Mouse (Mus musculus) CH12.LX (cell line): ENCODE measurements at regions not wholly inside any gene's neighbourhood (a gene's known extent, or its start where the extent isn't known, plus 50 kb on each side); places are given as distances from the start of the nearest gene placed in this dataset.

Experiments used
- DNase-seq: peaks from one replicate; pipeline ENCODE4 v3.0.0-alpha.2; 2013; ENCODE audit errors: extremely low read depth
- H3K27ac ChIP-seq: 2 replicates; pipeline ENCODE4 v1.5.1; 2012; ENCODE audit warnings: low read depth, mild to moderate bottlenecking, control low read depth, moderate library complexity; ENCODE audit not compliant: insufficient read depth
- H3K27me3 ChIP-seq: replicated peaks from 2 replicates; pipeline ENCODE3; 2012; ENCODE audit warnings: inconsistent platforms
- H3K36me3 ChIP-seq, 2 experiments: replicated peaks in 1 of 2; 2 replicates each; pipeline versions ENCODE3 to v1.6.1; 2012; ENCODE audit warnings: inconsistent platforms in 1 of 2, low read length in 1 of 2, mild to moderate bottlenecking in 1 of 2, mixed read lengths in 1 of 2, moderate library complexity in 1 of 2; ENCODE audit not compliant: control insufficient read depth in 1 of 2, insufficient read depth in 1 of 2
- H3K4me1 ChIP-seq, 2 experiments: 2 replicates each; pipeline ENCODE4 v1.6.1; 2012; ENCODE audit warnings: inconsistent platforms in 1 of 2, moderate library complexity in 1 of 2; ENCODE audit not compliant: insufficient read depth in 2 of 2, control insufficient read depth in 1 of 2
- H3K4me2 ChIP-seq: 2 replicates; pipeline ENCODE4 v1.6.1; 2012; ENCODE audit warnings: low read depth, mild to moderate bottlenecking, control low read depth; ENCODE audit not compliant: poor library complexity, insufficient read depth, severe bottlenecking
- H3K4me3 ChIP-seq, 3 experiments: fragments of 150-350 bp in 1 of 3; sonication (generic) in 1 of 3; replicated peaks in 1 of 3; 2 replicates each; pipeline versions ENCODE3 to v1.5.1; 2011 to 2012; ENCODE audit warnings: low read depth in 2 of 3, low read length in 2 of 3, mild to moderate bottlenecking in 2 of 3, moderate library complexity in 2 of 3, control low read depth in 1 of 3, improper control_type of control experiment in 1 of 3, inconsistent platforms in 1 of 3, mixed read lengths in 1 of 3; ENCODE audit not compliant: poor library complexity in 1 of 3
- H3K79me2 ChIP-seq: replicated peaks from 2 replicates; pipeline ENCODE4 v1.6.1; 2012; ENCODE audit warnings: mild to moderate bottlenecking, moderate library complexity; ENCODE audit not compliant: control insufficient read depth, poor library complexity, insufficient read depth, severe bottlenecking; ENCODE audit errors: extremely low read depth
- H3K9ac ChIP-seq: 2 replicates; pipeline ENCODE4 v1.6.1; 2012; ENCODE audit warnings: low read depth, mild to moderate bottlenecking, control low read depth, moderate library complexity; ENCODE audit not compliant: insufficient read depth
- H3K9me3 ChIP-seq: replicated peaks from 2 replicates; pipeline ENCODE3; 2012; ENCODE audit warnings: low read length, inconsistent platforms, mixed read lengths
- BHLHE40 ChIP-seq: IDR thresholded peaks from 2 replicates; pipeline ENCODE4 v1.6.1; 2011; ENCODE audit warnings: mild to moderate bottlenecking, low read depth, low read length, improper control_type of control experiment
- CHD1 ChIP-seq: IDR thresholded peaks from 2 replicates; pipeline ENCODE4 v1.6.1; 2012; ENCODE audit warnings: low read depth, low read length, improper control_type of control experiment, inconsistent platforms
- CHD2 ChIP-seq: IDR thresholded peaks from 2 replicates; pipeline ENCODE4 v1.6.1; 2011; ENCODE audit warnings: low read length, improper control_type of control experiment
- CTCF ChIP-seq, 2 experiments: IDR thresholded peaks in 1 of 2; conservative IDR thresholded peaks in 1 of 2; 2 replicates each; pipeline ENCODE4 v1.5.1; 2011 to 2012; ENCODE audit warnings: low read depth in 2 of 2, low read length in 2 of 2, improper control_type of control experiment in 1 of 2, inconsistent platforms in 1 of 2, mild to moderate bottlenecking in 1 of 2, moderate library complexity in 1 of 2
- E2F4 ChIP-seq: IDR thresholded peaks from 2 replicates; pipeline ENCODE4 v1.6.1; 2011; ENCODE audit warnings: low read depth, low read length, improper control_type of control experiment; ENCODE audit not compliant: insufficient replicate concordance
- EP300 ChIP-seq: IDR thresholded peaks from 2 replicates; pipeline ENCODE4 v1.6.1; 2011; ENCODE audit warnings: low read length, improper control_type of control experiment
- ETS1 ChIP-seq: conservative IDR thresholded peaks from 2 replicates; pipeline ENCODE4 v1.6.1; 2012; ENCODE audit warnings: low read depth, mild to moderate bottlenecking, inconsistent platforms, low read length, improper control_type of control experiment, moderate library complexity
- GABPA ChIP-seq: IDR thresholded peaks from 2 replicates; pipeline ENCODE4 v1.6.1; 2012; ENCODE audit warnings: low read depth, low read length, improper control_type of control experiment, inconsistent platforms; ENCODE audit not compliant: insufficient replicate concordance
- HCFC1 ChIP-seq: IDR thresholded peaks from 2 replicates; pipeline ENCODE4 v1.6.1; 2012; ENCODE audit warnings: low read depth, mild to moderate bottlenecking, inconsistent platforms, low read length, improper control_type of control experiment
- IRF4 ChIP-seq: IDR thresholded peaks from 2 replicates; pipeline ENCODE4 v1.6.1; 2014; ENCODE audit warnings: low read depth, mild to moderate bottlenecking, inconsistent platforms, low read length, improper control_type of control experiment
- JUN ChIP-seq: IDR thresholded peaks from 2 replicates; pipeline ENCODE4 v1.6.1; 2011; ENCODE audit warnings: low read depth, mild to moderate bottlenecking, low read length, improper control_type of control experiment, moderate library complexity; ENCODE audit not compliant: insufficient read depth
- JUND ChIP-seq: conservative IDR thresholded peaks from 2 replicates; pipeline ENCODE4 v1.6.1; 2011; ENCODE audit warnings: low read depth, low read length, improper control_type of control experiment
- KAT2A ChIP-seq: IDR thresholded peaks from 2 replicates; pipeline ENCODE4 v1.6.1; 2012; ENCODE audit warnings: low read length, improper control_type of control experiment, inconsistent platforms; ENCODE audit not compliant: insufficient replicate concordance
- MAFK ChIP-seq: IDR thresholded peaks from 2 replicates; pipeline ENCODE4 v1.6.1; 2011; ENCODE audit warnings: low read length, improper control_type of control experiment; ENCODE audit not compliant: insufficient replicate concordance
- MAX ChIP-seq: IDR thresholded peaks from 2 replicates; pipeline ENCODE4 v1.6.1; 2011; ENCODE audit warnings: low read length, improper control_type of control experiment
- MAZ ChIP-seq: IDR thresholded peaks from 2 replicates; pipeline ENCODE4 v1.6.1; 2012; ENCODE audit warnings: low read depth, mild to moderate bottlenecking, inconsistent platforms, low read length, improper control_type of control experiment, moderate library complexity
- MEF2A ChIP-seq: IDR thresholded peaks from 2 replicates; pipeline ENCODE4 v1.6.1; 2014; ENCODE audit warnings: low read depth, mild to moderate bottlenecking, inconsistent platforms, low read length, improper control_type of control experiment, borderline replicate concordance
- MXI1 ChIP-seq: IDR thresholded peaks from 2 replicates; pipeline ENCODE4 v1.6.1; 2011; ENCODE audit warnings: mild to moderate bottlenecking, low read depth, low read length, improper control_type of control experiment
- NELFE ChIP-seq: IDR thresholded peaks from 2 replicates; pipeline ENCODE4 v1.6.1; 2011; ENCODE audit warnings: low read depth, low read length, improper control_type of control experiment
- NRF1 ChIP-seq: IDR thresholded peaks from 2 replicates; pipeline ENCODE4 v1.6.1; 2014; ENCODE audit warnings: low read depth, mild to moderate bottlenecking, inconsistent platforms, low read length, improper control_type of control experiment, moderate library complexity
- POLR2AphosphoS2 ChIP-seq: IDR thresholded peaks from 2 replicates; pipeline ENCODE4 v1.6.1; 2011; ENCODE audit warnings: low read depth, low read length, improper control_type of control experiment
- RAD21 ChIP-seq: IDR thresholded peaks from 2 replicates; pipeline ENCODE4 v1.6.1; 2011; ENCODE audit warnings: low read depth, mild to moderate bottlenecking, low read length, improper control_type of control experiment, moderate library complexity
- RCOR1 ChIP-seq: conservative IDR thresholded peaks from 2 replicates; pipeline ENCODE4 v1.6.1; 2012; ENCODE audit warnings: low read depth, mild to moderate bottlenecking, inconsistent platforms, low read length, improper control_type of control experiment
- SMC3 ChIP-seq: IDR thresholded peaks from 2 replicates; pipeline ENCODE4 v1.6.1; 2011; ENCODE audit warnings: low read depth, low read length, improper control_type of control experiment
- TCF12 ChIP-seq: IDR thresholded peaks from 2 replicates; pipeline ENCODE4 v1.6.1; 2014; ENCODE audit warnings: low read depth, mild to moderate bottlenecking, inconsistent platforms, low read length, improper control_type of control experiment
- UBTF ChIP-seq: IDR thresholded peaks from 2 replicates; pipeline ENCODE4 v1.6.1; 2012; ENCODE audit warnings: low read depth, mild to moderate bottlenecking, inconsistent platforms, low read length, improper control_type of control experiment, moderate library complexity
- USF1 ChIP-seq: IDR thresholded peaks from 2 replicates; pipeline ENCODE4 v1.6.1; 2014; ENCODE audit warnings: low read depth, mild to moderate bottlenecking, inconsistent platforms, low read length, improper control_type of control experiment
- USF2 ChIP-seq: conservative IDR thresholded peaks from 2 replicates; pipeline ENCODE4 v1.6.1; 2011; ENCODE audit warnings: low read depth, low read length, improper control_type of control experiment
- ZC3H11A ChIP-seq: IDR thresholded peaks from 2 replicates; pipeline ENCODE4 v1.6.1; 2012; ENCODE audit warnings: low read depth, mild to moderate bottlenecking, inconsistent platforms, low read length, improper control_type of control experiment
- ZKSCAN1 ChIP-seq: IDR thresholded peaks from 2 replicates; pipeline ENCODE4 v1.6.1; 2012; ENCODE audit warnings: low read depth, inconsistent platforms, low read length, improper control_type of control experiment, borderline replicate concordance
- ZMIZ1 ChIP-seq: IDR thresholded peaks from 2 replicates; pipeline ENCODE4 v1.6.1; 2012; ENCODE audit warnings: low read depth, mild to moderate bottlenecking, inconsistent platforms, low read length, improper control_type of control experiment
- ZNF384 ChIP-seq: IDR thresholded peaks from 2 replicates; pipeline ENCODE4 v1.6.1; 2012; ENCODE audit warnings: low read depth, low read length, improper control_type of control experiment, inconsistent platforms
- dilution Hi-C: fragments of 300-500 bp; cut with MboI; formaldehyde crosslinking; loops from 2 replicates; pipeline ENCODE4 v1.14.3; 2020; ENCODE audit warnings: low sequenced_read_pairs; ENCODE audit not compliant: extremely low pct_unique_long_range_greater_than_20kb, extremely low pct_ligation_motif_present
- in situ Hi-C: fragments of 300-500 bp; cut with MboI; formaldehyde crosslinking; loops from 3 replicates; pipeline ENCODE4 v1.14.3; 2019; ENCODE audit warnings: low sequenced_read_pairs, low pct_ligation_motif_present, low pct_unique_long_range_greater_than_20kb, mixed read lengths

DNA sequence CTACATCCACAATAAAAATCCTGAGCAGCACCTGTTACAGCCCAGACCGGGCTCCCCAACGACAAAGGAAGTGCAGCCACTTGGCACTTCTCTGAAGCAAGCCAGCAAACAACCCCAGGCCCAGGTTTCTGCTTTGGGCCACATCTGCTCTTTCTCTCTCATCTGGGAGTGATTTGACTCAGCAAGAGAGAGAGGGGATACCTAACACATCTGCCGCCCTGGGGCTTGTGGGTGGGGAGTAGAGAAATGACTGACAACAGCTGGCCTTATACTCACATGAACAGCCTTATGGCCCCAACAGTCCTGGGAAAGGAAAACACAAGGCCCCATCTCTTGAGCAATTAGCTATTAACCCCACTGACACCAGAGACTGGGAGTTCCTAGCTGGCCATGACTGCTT, 560.2 kb upstream of the Gm10131 start (continued):
- TF ChIP-seq BHLHE40 (peak; percentile 96), CHD1 (no peak), CHD2 (peak; percentile 88), ZKSCAN1 (no peak), MXI1 (peak; percentile 64), JUN (peak; percentile 96), EP300 (peak; percentile 99), JUND (peak; percentile 98), ZC3H11A (no peak), MAX (peak; percentile 65; the same call in 1 of the 2 replicates), HCFC1 (no peak), ZNF384 (0 out of 2 replicates have a peak, but pooled peaks have one; percentile 19), ETS1 (peak; percentile 100), IRF4 (peak; percentile 100), MAZ (peak; percentile 93), ZMIZ1 (peak; percentile 44; the same call in 1 of the 2 replicates), E2F4 (no peak; the same call in 1 of the 2 replicates), MAFK (peak; percentile 72; the same call in 1 of the 2 replicates), SMC3 (peak; percentile 34; the same call in 1 of the 2 replicates), TCF12 (peak; percentile 100)

- dilution Hi-C loops: no loop called here
- peak overlapping the region; percentile 98 for H3K4me2 ChIP-seq
- TF ChIP-seq ZC3H11A (no peak), SMC3 (no peak), JUND (peak; percentile 10; the same call in 1 of the 2 replicates), IRF4 (peak; percentile 30; the same call in 1 of the 2 replicates), ZMIZ1 (no peak), MAFK (no peak), RAD21 (no peak; the same call in none of the 2 replicates), TCF12 (no peak), CHD2 (no peak), USF1 (no peak), BHLHE40 (peak; percentile 50; the same call in 1 of the 2 replicates), NRF1 (no peak), POLR2AphosphoS2 (no peak), ZNF384 (no peak), USF2 (no peak), CTCF (conservative IDR thresholded peaks at IDR 0.05 in 1 of 2, IDR thresholded peaks at IDR 0.05 in 1 of 2; ENCODE audit: low read depth in 2 of 2, low read length in 2 of 2) (0 out of 4 replicates have a peak, but pooled peaks of 1 of the 2 experiments have one; percentile 3), CHD1 (0 out of 2 replicates have a peak, but pooled peaks have one; percentile 17), MAZ (no peak; the same call in 1 of the 2 replicates), KAT2A (no peak), MXI1 (no peak), RCOR1 (no peak), UBTF (no peak), EP300 (no peak), GABPA (no peak), MEF2A (no peak), NELFE (peak; percentile 50; the same call in 1 of the 2 replicates)
Measured at GRCm38 (mm10) chr8:34670930-34671715, 559.6 kb upstream of the Gm10131 start.

More at GRCm38 (mm10) chr8:34670930-34671715, 559.6 kb upstream of the Gm10131 start:
- no peaks in the 10 kb centered on the region for H3K36me3 ChIP-seq
- H3K79me2 ChIP-seq: no peaks in the 10 kb centered on the region
- H3K9me3 ChIP-seq: no peaks in the 10 kb centered on the region
- H3K4me1 ChIP-seq: peaks cover 12 to 52% of the 10 kb centered on the region in 2 experiments
- H3K27ac ChIP-seq: peak overlapping the region; percentile 90
- H3K4me3 ChIP-seq: no peak overlapping the region
- H3K9ac ChIP-seq: peak overlapping the region; percentile 82
- DNase-seq: peak; percentile 75
- H3K27me3 ChIP-seq: no peaks in the 10 kb centered on the region
- in situ Hi-C loops: no loop called here
